Mouse (Mus musculus) hindbrain, embryonic 12.5 days (tissue): ENCODE data around the gene Amer3. TPM values are rescaled to one million over a fixed set of nuclear protein-coding genes. Genes with fewer than 3 reads are reported as not detected.
"Not testable (repeated sequence)": the region's sequence is repeated elsewhere in the genome, so short reads cannot be mapped to it uniquely, and the experiment has no call there.

Experiments
- ATAC-seq: fragments of 200-750 bp; cut with Nextera tagmentation; 2 replicates; pipeline ENCODE4 v1.8.0; 2017; ENCODE audit warnings: moderate TSS enrichment; ENCODE audit not compliant: low FRiP score
- H3K27ac ChIP-seq: fragments of 300-500 bp; sonication (generic); 2 replicates; pipeline ENCODE4 v1.5.1; 2016; ENCODE audit warnings: mild to moderate bottlenecking
- H3K27me3 ChIP-seq: fragments of 300-500 bp; sonication (generic); 2 replicates; pipeline ENCODE4 v1.6.1; 2016; ENCODE audit warnings: mild to moderate bottlenecking
- H3K36me3 ChIP-seq: fragments of 300-500 bp; sonication (generic); 2 replicates; pipeline ENCODE4 v1.6.1; 2016; ENCODE audit warnings: mild to moderate bottlenecking
- H3K4me1 ChIP-seq: fragments of 300-500 bp; sonication (generic); 2 replicates; pipeline ENCODE4 v1.6.1; 2016
- H3K4me2 ChIP-seq: fragments of 300-500 bp; sonication (generic); replicated peaks from 2 replicates; pipeline ENCODE4 v1.6.1; 2016; ENCODE audit warnings: mild to moderate bottlenecking
- H3K4me3 ChIP-seq: fragments of 300-500 bp; sonication (generic); 2 replicates; pipeline ENCODE4 v1.5.1; 2016; ENCODE audit warnings: mild to moderate bottlenecking
- H3K9ac ChIP-seq: fragments of 300-500 bp; sonication (generic); 2 replicates; pipeline ENCODE4 v1.6.1; 2016; ENCODE audit warnings: mild to moderate bottlenecking, moderate library complexity
- H3K9me3 ChIP-seq: fragments of 300-500 bp; sonication (generic); replicated peaks from 2 replicates; pipeline ENCODE4 v1.6.1; 2016; ENCODE audit warnings: mild to moderate bottlenecking
- WGBS: fragments of 180-500 bp; shearing (Covaris S2); methylation state at CpG from one replicate; pipeline ENCODE4 v1.1.7; 2016; 5-methylcytosine and 5-hydroxymethylcytosine counted together
- polyA plus RNA-seq: library from polyadenylated mRNA; unstranded; fragments of >200 nt; fragmentation: Nextera tagmentation; extraction: Ambion mirVana; gene quantifications from 2 replicates; pipeline ENCODE4 v1.2.1, GENCODE M21; 2016

Gene Amer3
- polyA plus RNA-seq, 1 experiment from 2014 or later: 11.4 TPM

DNA sequence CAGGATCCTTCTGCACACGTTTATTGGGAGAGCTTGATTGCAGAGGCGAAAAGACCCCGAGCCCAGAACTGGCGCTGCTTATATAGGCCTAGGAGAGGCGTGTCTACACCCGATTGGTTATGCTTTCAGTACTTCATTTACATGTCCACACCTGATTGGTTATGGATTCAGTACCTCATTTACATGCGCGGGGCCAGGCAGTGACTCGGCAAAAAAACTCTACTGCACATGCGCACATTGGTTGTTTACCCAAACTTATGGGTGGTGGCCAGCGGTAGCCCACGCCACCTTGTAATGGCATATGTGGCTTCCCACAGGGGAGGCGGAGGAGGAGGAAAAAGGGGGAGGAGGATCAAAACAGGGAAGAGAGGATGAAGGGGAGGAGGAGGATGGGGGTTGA, 40.7 kb downstream of the Amer3 start:
- WGBS: 97% methylated on average over 13 of the region's 13 CpGs
- H3K4me2 ChIP-seq, H3K9ac ChIP-seq, H3K4me1 ChIP-seq, H3K27ac ChIP-seq, ATAC-seq, H3K27me3 ChIP-seq, H3K4me3 ChIP-seq, H3K9me3 ChIP-seq, H3K36me3 ChIP-seq: not testable (repeated sequence)

DNA sequence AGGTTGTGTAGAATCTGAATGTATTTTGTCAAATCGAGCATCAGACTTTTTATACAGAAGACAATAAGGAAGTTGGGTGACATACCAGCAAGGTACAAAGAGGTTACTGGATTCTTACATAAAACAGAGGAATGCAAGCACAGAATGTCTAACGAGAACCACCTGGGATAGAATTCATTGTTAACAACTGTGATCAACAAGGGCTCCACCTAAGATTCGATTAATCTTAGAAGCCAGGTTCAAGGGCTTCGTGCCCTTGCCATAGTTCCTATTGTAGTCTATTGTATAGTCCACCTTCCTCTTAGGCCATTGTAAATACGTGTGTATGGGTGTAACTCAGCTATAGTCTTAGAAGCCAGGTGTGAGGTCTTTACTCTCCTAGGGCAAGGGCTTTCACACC, 41.3 kb downstream of the Amer3 start:
- WGBS: 88% methylated on average over 5 of the region's 5 CpGs
- not testable (repeated sequence) for H3K4me2 ChIP-seq, H3K9me3 ChIP-seq

DNA sequence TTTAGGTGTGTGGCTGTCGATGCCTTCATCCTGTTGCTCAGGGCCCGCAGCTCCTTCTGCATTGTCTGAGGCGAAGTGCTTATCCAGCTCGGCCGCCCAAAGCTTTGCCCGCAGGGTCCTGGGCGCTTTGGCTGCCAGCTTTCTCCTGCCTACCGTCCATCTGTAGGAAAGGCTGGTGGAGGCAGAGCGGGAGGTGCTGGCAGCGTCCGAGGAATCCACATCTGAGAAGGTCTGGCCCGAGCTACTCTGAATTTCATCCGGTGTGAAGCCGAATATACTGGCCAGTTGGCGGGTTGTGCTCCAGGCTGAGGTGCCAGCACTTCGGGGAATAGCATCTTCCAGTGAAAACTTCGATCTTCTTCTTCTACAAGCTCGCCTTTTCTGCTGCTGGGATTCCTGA, 56.3 kb downstream of the Amer3 start:
- H3K9ac ChIP-seq: no peak overlapping the region
- H3K27ac ChIP-seq: no peak overlapping the region
- H3K9me3 ChIP-seq: no peaks in the 10 kb centered on the region
- H3K36me3 ChIP-seq: no peaks in the 10 kb centered on the region
- no peak overlapping the region for H3K4me2 ChIP-seq
- ATAC-seq: no peak
- 88% methylated on average over 18 of the region's 18 CpGs for WGBS
- H3K4me3 ChIP-seq: no peak overlapping the region
- no peaks in the 10 kb centered on the region for H3K27me3 ChIP-seq
- no peaks in the 10 kb centered on the region for H3K4me1 ChIP-seq

More for the DNA sequence above, 41.3 kb downstream of the Amer3 start:
- H3K27ac ChIP-seq, H3K36me3 ChIP-seq, H3K27me3 ChIP-seq, H3K4me3 ChIP-seq, ATAC-seq, H3K4me1 ChIP-seq, H3K9ac ChIP-seq: not testable (repeated sequence)

Other genes starting within 250 kb of the Amer3 start
- gene Ccdc115, start 140.0 kb upstream of the Amer3 start, polyA plus RNA-seq: 61.4 and 62.9 TPM in 2 replicates
- gene Imp4, start 139.8 kb upstream of the Amer3 start, polyA plus RNA-seq: 69.7 and 70.1 TPM in 2 replicates
- 6.9 and 12.0 TPM in 2 replicates for gene Ptpn18, start 119.9 kb upstream of the Amer3 start, polyA plus RNA-seq
- not detected in 2 replicates for gene Prss39, start 81.2 kb upstream of the Amer3 start, polyA plus RNA-seq
- gene Cfc1, start 44.0 kb upstream of the Amer3 start, polyA plus RNA-seq: not detected in 2 replicates
- not detected in 2 replicates for gene Prss40, start 18.7 kb upstream of the Amer3 start, polyA plus RNA-seq